Mouse (Mus musculus): ENCODE results near the gene Dpysl4. TPM values are rescaled to one million over a fixed set of nuclear protein-coding genes. Genes with fewer than 3 reads are reported as not detected.

Gene Dpysl4
- not detected in 4 replicates for total RNA-seq (2023)

DNA sequence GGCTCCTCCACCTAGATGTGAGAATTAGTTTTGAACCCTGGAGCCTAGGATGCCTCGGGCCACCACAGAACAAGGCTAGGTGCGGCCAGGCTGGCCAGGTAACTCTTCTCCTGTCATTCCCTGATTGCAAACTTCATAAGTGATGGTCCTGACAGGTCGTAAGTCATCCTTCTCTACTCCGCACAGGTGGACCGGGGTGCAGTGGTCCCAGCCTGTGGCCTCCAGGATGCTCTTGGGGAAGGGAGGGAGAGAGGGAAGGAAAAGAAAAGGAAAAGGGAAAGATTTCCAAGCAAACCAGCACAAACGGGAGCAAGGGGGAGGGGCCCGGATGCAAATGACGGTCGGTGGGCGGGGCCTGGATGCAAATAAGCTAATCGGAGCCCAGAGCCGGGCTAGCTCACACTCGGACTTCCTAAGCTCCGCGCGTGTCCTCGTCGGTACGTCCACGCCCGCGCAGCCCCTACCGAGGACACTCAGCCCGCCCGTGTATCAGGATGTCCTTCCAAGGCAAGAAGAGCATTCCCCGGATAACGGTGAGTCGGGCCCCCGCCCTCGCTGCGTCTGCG is at the start of gene Dpysl4:
Gene Dpysl4, plus strand, starts transcription at position 373 of the 566 bp plus-strand sequence.

Other genes starting within 250 kb of the Dpysl4 start
- 56.7 to 65.8 TPM (median 61.4 TPM) in 4 replicates for gene Ppp2r2d, start 239.9 kb upstream of the Dpysl4 start, total RNA-seq (2023)
- 51.9 to 60.3 TPM (median 55.2 TPM) in 4 replicates for gene Mapk1ip1, start 239.7 kb upstream of the Dpysl4 start, total RNA-seq (2023)
- gene Bnip3, start 176.5 kb upstream of the Dpysl4 start, total RNA-seq (2023): 6.1 to 11.3 TPM (median 7.3 TPM) in 4 replicates
- gene Jakmip3, start 145.3 kb upstream of the Dpysl4 start, total RNA-seq (2023): not detected in 4 replicates
- 0.45 to 2.6 TPM (median 0.94 TPM) in 3 of 4 replicates, not detected in the other for gene Lrrc27, start 127.0 kb downstream of the Dpysl4 start, total RNA-seq (2023)
- 0.28 TPM in 1 of 4 replicates, not detected in the others for gene Stk32c, start 127.3 kb downstream of the Dpysl4 start, total RNA-seq (2023)
- gene Pwwp2b, start 162.5 kb downstream of the Dpysl4 start, total RNA-seq (2023): 4.2 to 6.2 TPM (median 4.9 TPM) in 4 replicates